Mouse (Mus musculus): ENCODE data around the gene Sclt1.

GRCm38 (mm10) chr3:41585548-41585947 is 156.8 kb downstream of the Sclt1 start:
- TF ChIP-seq HCFC1 (IDR thresholded peaks at IDR 0.05; ENCODE audit: borderline replicate concordance, insufficient read depth, low read length) (no peak), CHD2 (IDR thresholded peaks at IDR 0.05; ENCODE audit: low read depth, low read length) (no peak), MAFK (IDR thresholded peaks at IDR 0.05; ENCODE audit: insufficient read depth, low read depth, low read length) (no peak), ZC3H11A (IDR thresholded peaks at IDR 0.05; ENCODE audit: borderline replicate concordance, low read depth, low read length) (no peak), ZNF384 (IDR thresholded peaks at IDR 0.05; ENCODE audit: low read depth, low read length) (no peak)

Measured in ES-E14 (cell line).